Mouse (Mus musculus) central nervous system, embryonic 18 days (tissue): Measurements from ENCODE around the gene Gm21996. TPM values are rescaled to one million over a fixed set of nuclear protein-coding genes. Genes with fewer than 3 reads are reported as not detected.

Source experiments
- polyA plus RNA-seq: library from polyadenylated mRNA; depleted of rRNA; stranded (reverse); fragments of >200 nt; gene quantifications from 2 replicates; pipeline ENCODE4 v1.2.3, GENCODE M21; 2012; rRNA removed

The Gm21996 gene
- not detected in 2 replicates for polyA plus RNA-seq

DNA sequence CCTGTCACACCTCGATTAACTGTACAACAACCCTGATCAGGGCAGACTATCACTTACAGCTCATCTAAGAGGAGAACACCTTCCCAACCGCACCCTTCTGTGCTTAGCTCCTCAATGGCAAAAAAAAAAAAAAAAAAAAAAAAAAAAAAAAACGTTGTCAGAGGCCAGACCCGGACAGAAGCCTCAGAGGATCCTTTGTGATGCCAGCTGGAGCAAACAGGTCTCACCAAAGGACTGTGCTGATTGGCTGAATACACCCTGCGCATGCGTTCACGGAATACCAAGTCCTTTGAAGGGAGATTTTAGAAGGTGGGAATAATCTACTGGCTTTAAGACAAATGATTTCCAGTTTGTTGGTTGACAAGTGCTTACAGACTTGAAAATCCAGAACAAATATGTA is at the start of gene Gm21996:
TSS of gene Gm21996 (minus strand) at position 101 of the 400 bp plus-strand sequence.

